Mouse (Mus musculus): ENCODE data around the gene Ccm2l. TPM values are rescaled to one million over a fixed set of nuclear protein-coding genes. Genes with fewer than 3 reads are reported as not detected.

The Ccm2l gene
- polyA plus RNA-seq, 1 experiment = 3.5 TPM

DNA sequence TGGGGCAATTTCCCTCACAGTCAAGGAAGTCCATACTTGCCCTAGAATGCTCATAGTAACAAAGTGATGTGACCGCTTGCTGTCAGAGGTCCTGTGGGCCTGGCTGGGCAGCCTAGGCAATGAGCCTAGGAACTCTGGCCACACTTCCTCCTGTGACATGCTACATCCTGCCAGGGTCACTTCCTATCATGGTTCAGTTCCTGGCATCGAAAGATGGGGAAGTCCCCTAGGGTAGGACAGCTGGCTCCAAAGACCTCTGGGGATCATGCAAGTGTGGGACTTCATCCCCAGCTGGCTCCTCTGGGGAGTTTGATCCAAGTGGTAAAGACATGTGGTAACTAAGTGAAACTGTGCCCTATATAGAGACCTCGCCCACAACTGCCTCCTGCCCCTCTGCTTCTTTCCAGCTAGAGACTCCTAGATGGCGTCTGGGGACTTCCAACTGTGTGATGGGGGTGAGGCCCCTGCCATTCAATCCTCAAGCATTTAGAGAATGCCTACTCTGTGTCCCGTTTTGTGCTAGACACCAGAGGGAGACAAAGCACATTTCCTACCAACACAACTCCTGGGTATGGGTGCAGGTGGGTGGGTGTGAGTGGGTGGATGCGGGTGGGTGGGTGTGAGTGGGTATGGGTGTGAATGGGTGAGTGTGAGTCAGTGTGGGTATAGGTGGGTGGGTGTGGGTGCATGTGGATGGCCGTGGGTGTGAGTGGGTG is 18.7 kb downstream of the Ccm2l start:
- WGBS = 40% methylated on average over 7 of the region's 7 CpGs
- no peak for DNase-seq (ENCODE audit: low read depth, low spot score)

DNA sequence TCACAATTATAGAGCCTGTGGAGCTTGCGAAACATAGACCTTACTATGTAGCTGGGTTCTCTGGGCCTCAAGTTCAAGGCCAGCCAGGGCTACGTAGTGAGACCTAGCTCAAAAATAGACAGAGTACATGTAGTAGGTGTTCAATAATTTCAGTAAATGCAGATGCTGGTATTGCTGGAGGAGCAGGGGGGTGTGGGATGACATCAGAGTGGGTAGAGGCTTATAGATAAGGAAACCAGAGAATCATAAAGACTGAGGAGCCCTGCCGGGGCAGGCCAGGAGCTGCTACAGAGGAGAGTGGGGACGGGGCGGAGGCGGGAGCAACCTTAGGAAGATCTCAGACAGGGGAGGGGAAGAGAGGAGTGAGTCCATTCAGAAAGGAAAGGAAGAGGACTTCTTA is 19.8 kb downstream of the Ccm2l start:
- WGBS = 53% methylated on average over 6 of the region's 6 CpGs
- no peak for DNase-seq (ENCODE audit: low read depth, low spot score)

GRCm38 (mm10) chr2:153086166-153086565 is 20.4 kb downstream of the Ccm2l start:
- 87% methylated on average over 4 of the region's 4 CpGs for WGBS
- DNase-seq (ENCODE audit: low read depth, low spot score) = no peak

DNA sequence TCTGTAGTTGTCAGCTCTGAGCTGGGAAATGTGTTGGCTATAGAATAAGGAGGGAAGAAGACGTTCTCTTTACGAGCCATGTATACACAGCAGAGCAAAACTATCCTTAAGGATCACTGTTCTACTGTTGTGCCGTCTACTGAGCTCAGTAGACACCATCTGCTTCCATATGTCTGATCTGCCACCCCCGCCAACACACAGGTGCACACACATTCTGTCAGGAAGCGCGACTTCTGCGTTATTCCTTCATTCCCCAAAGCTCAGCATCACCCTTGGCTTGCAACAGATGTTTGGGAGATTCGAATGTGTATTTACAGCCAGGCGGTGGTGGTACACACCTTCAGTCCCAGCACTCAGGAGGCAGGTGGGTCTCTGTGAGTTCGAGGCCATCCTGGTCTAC is 21.3 kb downstream of the Ccm2l start:
- 88% methylated on average over 10 of the region's 10 CpGs for WGBS
- DNase-seq (ENCODE audit: low read depth, low spot score) = no peak

GRCm38 (mm10) chr2:153089316-153089715 is 23.6 kb downstream of the Ccm2l start:
- WGBS = 46% methylated on average over 2 of the region's 2 CpGs
- DNase-seq (ENCODE audit: low read depth, low spot score) = no peak

- DNase-seq (ENCODE audit: low read depth, low spot score) = no peak
- WGBS = 30% methylated on average over 10 of the region's 10 CpGs
Observed at GRCm38 (mm10) chr2:153090551-153091165, 24.9 kb downstream of the Ccm2l start.

GRCm38 (mm10) chr2:153107046-153107766 is 41.5 kb downstream of the Ccm2l start:
- WGBS = 46% methylated on average over 23 of the region's 23 CpGs
- DNase-seq (ENCODE audit: low read depth, low spot score) = no peak

DNA sequence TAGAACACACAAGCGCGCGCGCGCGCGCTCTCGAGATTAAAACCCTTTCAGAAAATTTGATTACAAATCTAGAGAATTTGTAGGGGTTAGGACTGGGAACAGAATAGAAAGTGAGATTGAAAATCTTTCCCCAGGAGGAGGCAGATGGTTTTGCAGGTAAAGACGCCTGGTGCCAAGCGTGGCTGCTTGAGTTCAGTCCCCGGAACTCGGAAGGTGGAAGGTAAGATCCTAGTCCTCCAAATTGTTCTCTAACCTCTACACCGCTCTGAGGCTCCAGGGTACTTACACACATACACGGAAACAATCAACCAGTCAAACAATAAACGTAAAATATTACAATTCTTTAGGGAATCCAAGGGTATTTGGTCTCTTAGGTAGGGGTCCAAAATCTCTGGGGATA is 42.0 kb downstream of the Ccm2l start:
- no peak for DNase-seq (ENCODE audit: low read depth, low spot score)
- 7% methylated on average over 15 of the region's 15 CpGs for WGBS

- no peak for DNase-seq (ENCODE audit: low read depth, low spot score)
- 3% methylated on average over 52 of the region's 52 CpGs for WGBS
Observed at GRCm38 (mm10) chr2:153108313-153109264, 42.8 kb downstream of the Ccm2l start, which contains the start of gene Hck. Hck (plus strand) TSS chr2:153108468.

- 69% methylated on average over 7 of the region's 7 CpGs for WGBS
- no peak for DNase-seq (ENCODE audit: low read depth, low spot score)
Observed at GRCm38 (mm10) chr2:153109596-153109995, 43.8 kb downstream of the Ccm2l start.

- DNase-seq (ENCODE audit: low read depth, low spot score) = no peak
- 71% methylated on average over 7 of the region's 7 CpGs for WGBS
Observed at GRCm38 (mm10) chr2:153111298-153111697, 45.5 kb downstream of the Ccm2l start.

DNA sequence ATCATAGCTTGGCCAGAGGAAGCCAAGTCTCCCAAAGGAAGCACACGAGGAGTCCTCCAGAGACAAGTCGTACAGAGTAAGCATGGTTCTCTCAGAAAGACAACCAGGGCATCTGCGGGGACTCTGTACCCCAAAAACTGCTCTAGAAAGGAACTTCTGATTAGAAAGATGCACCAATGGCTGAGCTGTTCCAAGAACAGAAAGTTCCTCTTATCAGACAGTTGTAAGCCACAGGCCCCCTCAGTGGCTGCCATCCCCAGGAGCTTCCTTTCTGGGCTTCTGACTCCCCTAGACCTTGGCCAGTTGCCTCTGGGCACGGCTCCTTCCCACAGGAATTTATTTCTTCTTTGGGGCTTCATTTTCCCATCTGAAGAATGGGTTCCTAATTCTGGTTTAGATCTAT is 49.9 kb downstream of the Ccm2l start:
- WGBS = 75% methylated on average over 4 of the region's 4 CpGs
- DNase-seq (ENCODE audit: low read depth, low spot score) = no peak

DNA sequence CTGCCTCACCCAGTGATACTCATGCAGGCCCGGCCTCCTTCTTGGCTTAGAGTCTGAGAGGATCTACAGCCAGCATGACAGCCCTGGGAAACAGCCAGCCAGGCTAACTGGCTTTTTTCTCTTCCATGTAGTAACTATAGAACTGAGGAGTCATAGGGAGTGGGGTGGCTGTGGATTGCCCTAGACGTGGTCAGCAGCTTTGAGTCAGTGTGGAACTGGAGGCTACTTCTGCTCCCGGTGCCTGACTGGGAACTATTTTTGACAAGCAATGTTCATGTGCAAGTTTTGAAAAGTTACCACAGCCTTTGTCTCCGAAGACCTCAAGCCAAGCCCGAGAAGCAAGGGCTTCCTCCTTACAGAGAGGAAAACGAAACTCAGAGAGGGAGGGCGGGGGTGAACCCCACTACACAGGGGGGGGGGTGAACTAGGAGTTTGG is 51.3 kb downstream of the Ccm2l start:
- 61% methylated on average over 7 of the region's 7 CpGs for WGBS
- no peak for DNase-seq (ENCODE audit: low read depth, low spot score)

DNA sequence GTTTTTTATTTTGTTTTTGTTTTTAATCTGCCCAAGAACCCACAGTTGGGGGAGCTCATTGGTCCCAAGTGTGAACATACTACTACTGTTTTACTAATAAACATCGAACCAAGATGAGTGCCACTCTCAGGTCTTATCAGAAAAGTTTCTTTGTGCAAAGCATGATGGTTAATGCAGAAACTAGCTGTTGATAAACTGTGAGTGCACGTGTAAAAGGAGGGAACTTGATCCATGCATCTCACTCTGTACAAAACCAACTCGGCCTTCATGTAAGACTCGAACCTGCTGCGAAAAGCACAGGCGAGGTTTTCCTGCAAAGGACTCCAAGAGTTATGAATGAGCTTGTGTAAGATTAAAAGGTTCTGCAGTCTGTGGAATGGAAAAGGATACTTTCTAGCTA is 53.7 kb downstream of the Ccm2l start:
- DNase-seq (ENCODE audit: low read depth, low spot score) = no peak
- WGBS = 87% methylated on average over 6 of the region's 6 CpGs

GRCm38 (mm10) chr2:153120126-153120525 is 54.4 kb downstream of the Ccm2l start:
- WGBS = 53% methylated on average over 8 of the region's 8 CpGs

GRCm38 (mm10) chr2:153121821-153122615 is 56.3 kb downstream of the Ccm2l start:
- DNase-seq (ENCODE audit: low read depth, low spot score) = no peak
- WGBS = 65% methylated on average over 8 of the region's 8 CpGs

More at GRCm38 (mm10) chr2:153120126-153120525, 54.4 kb downstream of the Ccm2l start:
- DNase-seq (ENCODE audit: low read depth, low spot score) = no peak

GRCm38 (mm10) chr2:153122701-153123100 is 56.9 kb downstream of the Ccm2l start:
- 80% methylated on average over 7 of the region's 7 CpGs for WGBS

GRCm38 (mm10) chr2:153125875-153126274 is 60.1 kb downstream of the Ccm2l start:
- no peak for DNase-seq (ENCODE audit: low read depth, low spot score)

More at GRCm38 (mm10) chr2:153122701-153123100, 56.9 kb downstream of the Ccm2l start:
- DNase-seq (ENCODE audit: low read depth, low spot score) = no peak

DNA sequence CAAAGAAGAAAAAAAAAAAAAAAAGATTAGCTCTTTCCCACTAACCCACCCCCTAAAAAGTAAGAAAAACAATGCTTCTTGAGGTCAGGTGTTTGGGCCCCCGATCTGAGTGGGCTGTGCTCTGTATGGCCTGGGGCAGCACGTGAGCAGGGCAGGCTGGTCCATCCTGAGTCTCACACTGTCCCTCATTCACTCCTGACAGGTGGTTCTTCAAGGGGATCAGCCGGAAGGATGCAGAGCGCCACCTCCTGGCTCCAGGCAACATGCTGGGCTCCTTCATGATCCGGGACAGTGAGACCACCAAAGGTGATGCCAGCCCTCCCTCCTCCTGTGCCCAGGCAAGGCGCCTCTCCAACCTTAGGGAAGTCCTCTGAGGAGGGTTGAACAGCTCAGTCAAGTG is 65.3 kb downstream of the Ccm2l start:
- DNase-seq (ENCODE audit: low read depth, low spot score) = no peak
- 20% methylated on average over 6 of the region's 6 CpGs for WGBS

More at GRCm38 (mm10) chr2:153125875-153126274, 60.1 kb downstream of the Ccm2l start:
- 12% methylated on average over 5 of the region's 5 CpGs for WGBS

Measured in large intestine, adult 2 months (tissue).